Mouse (Mus musculus): ENCODE measurements around the gene Tmc6.
"Not testable (repeated sequence)": the region's sequence is repeated elsewhere in the genome, so short reads cannot be mapped to it uniquely, and the experiment has no call there.

Gene Tmc6

GRCm38 (mm10) chr11:117810401-117811046, 28.5 kb upstream of the Tmc6 start:
- peak; percentile 79 to 91 for DNase-seq (ENCODE audit: low spot score in 2 of 2)

- DNase-seq (ENCODE audit: low spot score in 2 of 2) = peak; percentile 83 to 85
These were observed 27.7 kb upstream of the Tmc6 start, which contains the start of the genes Gm20708 and Syngr2 for GRCm38 (mm10) chr11:117809407-117810311. Gene Gm20708 (plus strand): TSS chr11:117809668. Gene Syngr2 (plus strand): TSS chr11:117809668.

GRCm38 (mm10) chr11:117806781-117807180, 24.8 kb upstream of the Tmc6 start:
- DNase-seq (ENCODE audit: low spot score in 2 of 2) = no peak

GRCm38 (mm10) chr11:117803166-117803688, 21.2 kb upstream of the Tmc6 start:
- DNase-seq (ENCODE audit: low spot score in 2 of 2) = no peak

GRCm38 (mm10) chr11:117801650-117802049, 19.7 kb upstream of the Tmc6 start:
- DNase-seq (ENCODE audit: low spot score in 2 of 2) = no peak

GRCm38 (mm10) chr11:117800038-117800437, 18.0 kb upstream of the Tmc6 start:
- no peak for DNase-seq (ENCODE audit: low spot score in 2 of 2)

- peak in 1 of 2 experiments; percentile 43 for DNase-seq (ENCODE audit: low spot score in 2 of 2)
These were observed 17.2 kb upstream of the Tmc6 start for GRCm38 (mm10) chr11:117799174-117799573.

- DNase-seq (ENCODE audit: low spot score in 2 of 2) = peak; percentile 56 to 64
These were observed 16.2 kb upstream of the Tmc6 start for GRCm38 (mm10) chr11:117798160-117798541.

GRCm38 (mm10) chr11:117797511-117798159, 15.6 kb upstream of the Tmc6 start, which contains the start of gene 6030468B19Rik:
Gene 6030468B19Rik (plus strand): TSS chr11:117797660.
- DNase-seq (ENCODE audit: low spot score in 2 of 2) = peak; percentile 77 to 81

GRCm38 (mm10) chr11:117796954-117797353, 15.0 kb upstream of the Tmc6 start:
- DNase-seq (ENCODE audit: low spot score in 2 of 2) = peak; percentile 42 to 50

- peak in 1 of 2 experiments; percentile 23 for DNase-seq (ENCODE audit: low spot score in 2 of 2)
These were observed 12.1 kb upstream of the Tmc6 start for GRCm38 (mm10) chr11:117794035-117794551.

- DNase-seq (ENCODE audit: low spot score in 2 of 2) = peak; percentile 71 to 92
These were observed 10.4 kb upstream of the Tmc6 start for GRCm38 (mm10) chr11:117792281-117792888.

GRCm38 (mm10) chr11:117791441-117791761, 9.4 kb upstream of the Tmc6 start:
- DNase-seq (ENCODE audit: low spot score in 2 of 2) = no peak

GRCm38 (mm10) chr11:117790703-117791440, 8.9 kb upstream of the Tmc6 start:
- peak; percentile 51 to 75 for DNase-seq (ENCODE audit: low spot score in 2 of 2)

- DNase-seq (ENCODE audit: low spot score in 2 of 2) = peak; percentile 80 to 86
These were observed 8.3 kb upstream of the Tmc6 start for GRCm38 (mm10) chr11:117790286-117790685.

- DNase-seq (ENCODE audit: low spot score in 2 of 2) = not testable (repeated sequence)
These were observed 6.5 kb upstream of the Tmc6 start for GRCm38 (mm10) chr11:117788481-117788880.

- DNase-seq (ENCODE audit: low spot score in 2 of 2) = peak; percentile 62 to 86
These were observed 4.3 kb upstream of the Tmc6 start for GRCm38 (mm10) chr11:117786294-117786693.

GRCm38 (mm10) chr11:117783683-117784309, 1.8 kb upstream of the Tmc6 start:
- DNase-seq (ENCODE audit: low spot score in 2 of 2) = peak; percentile 73 to 86

- DNase-seq (ENCODE audit: low spot score in 2 of 2) = peak; percentile 87 to 88
These were observed 1.1 kb upstream of the Tmc6 start for GRCm38 (mm10) chr11:117783089-117783488.

- DNase-seq (ENCODE audit: low spot score in 2 of 2) = no peak
These were observed 672 bp upstream of the Tmc6 start for GRCm38 (mm10) chr11:117782705-117783034.
